Mouse (Mus musculus) layer of hippocampus, adult 11-12 months (tissue): ENCODE measurements around the gene Cyp2j5.
"Not testable (repeated sequence)": the region's sequence is repeated elsewhere in the genome, so short reads cannot be mapped to it uniquely, and the experiment has no call there.

Experiments
- DNase-seq: peaks from one replicate; pipeline ENCODE4 v3.0.0; 2022; ENCODE audit warnings: low spot score

Cyp2j5 gene

DNA sequence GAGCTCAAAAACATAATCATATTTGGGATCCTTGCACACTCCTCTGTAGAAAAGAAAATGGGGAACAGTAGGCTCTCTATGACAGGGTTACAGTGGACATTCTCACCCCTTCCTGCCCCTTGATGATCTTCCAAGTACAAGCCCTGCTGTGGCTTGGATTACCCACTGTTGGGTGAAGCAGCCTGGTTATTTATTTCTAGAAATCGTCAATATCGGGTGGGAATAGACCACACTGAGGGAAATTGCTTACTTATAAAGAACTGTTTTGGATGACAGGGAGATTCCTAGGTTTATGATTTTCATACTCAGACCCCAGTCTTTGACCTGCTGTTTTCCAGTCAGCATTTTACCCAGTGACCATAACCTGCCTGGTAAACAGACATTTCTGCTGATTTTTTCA lies at the start of gene Cyp2j5:
Gene Cyp2j5 (minus strand): TSS at position 164 of the 400 bp plus-strand sequence.
- no peak for DNase-seq

DNA sequence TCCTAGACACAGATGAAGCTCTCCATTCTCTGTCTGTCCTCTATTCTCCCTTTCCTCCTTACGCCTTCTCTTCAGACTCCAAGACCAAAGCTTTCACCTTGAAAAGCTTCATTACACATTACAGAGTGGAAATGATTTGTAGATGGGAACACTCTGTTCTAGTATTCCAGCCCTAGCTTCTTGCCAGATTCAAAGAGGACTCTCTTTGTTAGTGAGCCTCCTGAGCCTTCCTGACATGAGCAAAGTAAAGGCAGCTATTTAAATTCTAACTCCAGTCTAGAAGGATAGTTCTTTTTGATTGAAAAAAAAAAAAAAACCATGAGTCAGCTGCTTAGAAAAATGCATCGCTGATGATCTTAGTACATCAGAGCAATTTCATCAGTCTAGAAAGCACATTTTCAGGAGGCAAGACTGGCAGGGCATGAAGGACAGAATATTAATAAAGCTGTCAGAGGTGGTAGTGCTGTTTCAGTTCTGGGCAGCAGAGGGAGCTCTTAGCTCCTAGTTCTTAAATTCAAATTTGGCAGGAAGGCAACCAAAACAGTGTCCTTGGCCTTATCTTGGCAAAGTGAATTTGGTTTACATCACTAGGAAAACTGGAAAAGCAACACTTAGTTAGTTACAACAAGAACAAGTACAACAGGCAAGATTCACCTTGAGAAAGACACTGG lies 41.5 kb upstream of the Cyp2j5 start:
- peak; percentile 75 for DNase-seq

DNA sequence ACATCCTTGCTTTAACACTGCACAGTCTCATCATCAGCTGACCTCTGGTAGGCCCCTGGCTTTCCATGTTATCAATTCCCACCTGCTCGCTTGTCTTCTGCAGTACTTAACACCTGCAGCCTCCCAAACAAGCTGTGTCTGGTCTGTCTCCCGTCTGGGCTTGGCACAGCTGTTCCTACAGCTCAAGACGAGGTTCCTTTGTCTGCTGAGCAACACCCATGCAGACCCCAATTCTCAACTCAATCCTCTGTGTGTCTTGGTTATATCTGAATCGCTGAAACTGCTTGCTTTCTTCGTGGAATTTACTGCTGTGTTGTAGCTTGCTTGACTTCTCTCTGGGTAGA lies 34.2 kb upstream of the Cyp2j5 start:
- DNase-seq: no peak

DNA sequence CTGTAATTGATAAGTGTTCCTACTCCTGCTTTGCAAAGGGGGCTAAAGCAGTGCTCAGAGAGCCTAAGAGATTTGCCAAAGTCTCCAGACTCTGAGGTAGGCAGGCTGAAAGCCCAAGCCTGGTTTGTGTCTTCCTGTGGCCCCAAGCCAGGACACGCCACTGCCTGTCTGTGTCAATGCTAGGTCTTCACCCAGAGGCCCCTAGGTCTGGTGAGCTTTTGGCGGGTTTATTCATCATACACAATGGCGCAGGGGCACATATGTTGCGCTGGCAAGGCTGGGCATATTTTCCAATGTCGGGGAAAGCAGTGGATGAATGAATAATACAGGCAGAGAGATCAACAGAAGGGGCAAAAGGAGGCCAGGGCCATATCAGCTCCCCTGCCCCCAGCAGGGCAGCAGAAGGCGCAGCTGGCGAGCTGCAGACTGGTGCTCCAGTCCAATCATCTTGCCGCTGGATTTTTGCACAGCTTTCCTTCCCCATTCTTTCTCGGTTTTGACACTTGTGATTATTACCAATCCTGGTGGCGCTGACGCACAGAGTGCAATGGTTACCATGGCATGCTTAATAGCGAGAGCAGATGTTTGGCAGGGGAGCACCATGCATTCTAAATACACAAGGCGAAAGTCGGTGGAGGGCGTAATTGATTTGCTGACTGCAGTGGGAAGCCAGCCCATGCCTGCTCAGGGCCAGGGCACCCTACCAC lies 33.7 kb upstream of the Cyp2j5 start:
- peak; percentile 47 for DNase-seq

DNA sequence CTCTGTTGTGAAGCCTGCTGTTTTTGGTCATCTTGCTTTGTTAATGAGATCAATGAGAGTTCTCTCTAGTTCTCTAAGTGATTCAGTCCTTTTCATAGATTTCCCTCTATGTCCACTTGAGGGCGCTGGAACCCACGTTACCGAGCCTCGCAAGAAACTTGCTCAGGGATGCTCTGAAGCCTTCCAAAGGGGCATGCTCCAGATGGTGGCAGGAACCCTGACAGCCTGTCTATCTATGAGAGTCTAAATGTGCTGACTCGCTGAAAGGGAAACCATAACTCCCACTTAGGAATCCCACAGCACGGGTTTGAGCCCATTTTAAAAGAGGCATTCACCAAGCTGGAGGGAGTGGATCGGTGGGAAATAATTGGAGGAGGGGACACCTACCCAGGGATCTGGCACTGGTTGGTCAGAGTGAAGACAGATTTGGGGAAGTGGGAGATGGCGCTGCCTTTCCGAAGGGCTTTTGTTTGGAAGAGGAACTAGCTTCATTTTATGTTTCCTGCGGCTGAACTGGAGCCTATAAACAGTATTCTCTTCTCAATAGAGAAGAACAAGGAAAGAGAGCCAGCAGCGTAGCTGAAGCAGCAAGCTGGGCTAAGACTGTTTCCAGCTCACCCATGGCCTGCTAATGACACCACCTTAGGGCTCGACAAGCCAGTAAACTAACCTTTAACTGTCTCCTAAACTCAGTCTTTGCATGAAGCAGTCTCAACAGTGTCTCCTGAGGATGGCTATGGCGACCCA lies 32.8 kb upstream of the Cyp2j5 start:
- peak; percentile 78 for DNase-seq

DNA sequence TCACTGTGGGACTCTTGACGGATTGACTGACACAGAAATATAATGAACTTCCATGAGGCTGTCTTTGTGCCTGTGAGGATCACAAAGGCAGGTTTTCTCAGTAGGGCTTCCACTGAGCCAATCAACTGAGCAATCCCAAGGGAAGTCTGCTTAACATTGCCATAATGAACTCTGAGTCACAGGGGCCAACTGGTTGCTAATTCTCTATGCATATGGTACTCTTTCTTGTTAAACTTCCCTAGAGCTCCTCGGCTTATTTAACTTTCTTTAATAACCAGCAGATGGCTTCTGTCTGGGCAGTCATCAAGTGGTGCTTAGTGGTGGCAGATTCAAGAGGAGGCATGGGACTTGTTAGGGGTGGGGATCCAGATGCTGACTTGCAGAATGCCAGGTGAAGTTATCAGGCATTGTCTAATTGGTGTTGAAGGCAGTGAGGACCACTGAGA lies 23.4 kb upstream of the Cyp2j5 start:
- DNase-seq: no peak

DNA sequence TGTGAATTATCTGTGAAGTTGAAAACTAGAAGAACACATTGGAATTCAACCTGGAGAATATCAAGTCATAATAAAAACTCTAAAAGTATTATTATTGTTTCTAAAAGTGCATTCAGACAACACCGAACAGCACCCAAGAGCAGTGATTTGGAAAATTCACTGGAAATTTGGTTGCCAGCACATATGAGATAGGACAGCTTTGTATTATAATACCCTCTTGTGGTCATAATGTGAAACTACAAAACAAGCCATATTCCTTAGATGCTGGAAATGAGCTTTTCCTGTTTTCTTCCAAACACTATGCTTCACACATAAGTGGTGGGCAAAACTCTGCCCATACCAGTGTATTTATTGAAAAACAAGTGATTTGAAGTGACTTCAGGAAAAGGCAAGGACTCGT lies 19.5 kb upstream of the Cyp2j5 start:
- DNase-seq: peak; percentile 10

DNA sequence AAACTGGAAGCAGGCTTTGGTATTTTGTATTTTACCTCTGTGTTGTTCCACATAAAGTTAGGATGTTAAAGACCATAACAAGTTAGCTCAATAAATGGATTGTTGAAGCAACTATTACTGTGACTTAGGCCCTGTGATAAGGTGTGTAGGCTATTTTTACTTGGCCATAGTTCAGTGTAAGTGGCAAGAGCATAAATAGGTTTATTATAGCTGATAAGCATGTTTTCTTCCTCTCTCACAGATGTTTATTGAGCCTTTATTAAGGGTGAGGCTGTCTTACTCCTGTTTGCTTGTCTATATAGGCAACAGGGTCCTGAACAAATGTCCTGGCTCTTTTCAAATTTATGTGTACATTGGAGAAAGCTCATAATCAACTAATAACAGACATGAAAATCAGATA lies 17.0 kb upstream of the Cyp2j5 start:
- DNase-seq: no peak

DNA sequence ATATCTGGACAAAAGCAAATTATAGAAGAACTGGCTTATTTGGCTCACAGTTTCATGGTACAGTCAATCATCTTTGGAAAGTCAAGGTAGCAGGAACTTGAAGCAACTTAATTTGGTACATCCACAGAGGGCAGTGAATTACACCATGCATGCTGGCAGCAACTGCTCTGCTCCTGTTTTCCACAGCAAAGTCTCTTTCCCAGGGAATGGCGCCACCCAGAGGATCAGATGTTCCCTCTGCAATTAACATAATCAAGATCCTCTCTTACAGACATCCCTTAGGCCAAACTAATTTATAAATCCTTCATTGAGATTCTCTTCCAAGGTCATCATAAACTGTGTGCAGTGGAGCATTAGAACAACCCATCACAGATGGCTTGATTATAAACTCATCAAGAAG lies 16.3 kb upstream of the Cyp2j5 start:
- peak; percentile 56 for DNase-seq

DNA sequence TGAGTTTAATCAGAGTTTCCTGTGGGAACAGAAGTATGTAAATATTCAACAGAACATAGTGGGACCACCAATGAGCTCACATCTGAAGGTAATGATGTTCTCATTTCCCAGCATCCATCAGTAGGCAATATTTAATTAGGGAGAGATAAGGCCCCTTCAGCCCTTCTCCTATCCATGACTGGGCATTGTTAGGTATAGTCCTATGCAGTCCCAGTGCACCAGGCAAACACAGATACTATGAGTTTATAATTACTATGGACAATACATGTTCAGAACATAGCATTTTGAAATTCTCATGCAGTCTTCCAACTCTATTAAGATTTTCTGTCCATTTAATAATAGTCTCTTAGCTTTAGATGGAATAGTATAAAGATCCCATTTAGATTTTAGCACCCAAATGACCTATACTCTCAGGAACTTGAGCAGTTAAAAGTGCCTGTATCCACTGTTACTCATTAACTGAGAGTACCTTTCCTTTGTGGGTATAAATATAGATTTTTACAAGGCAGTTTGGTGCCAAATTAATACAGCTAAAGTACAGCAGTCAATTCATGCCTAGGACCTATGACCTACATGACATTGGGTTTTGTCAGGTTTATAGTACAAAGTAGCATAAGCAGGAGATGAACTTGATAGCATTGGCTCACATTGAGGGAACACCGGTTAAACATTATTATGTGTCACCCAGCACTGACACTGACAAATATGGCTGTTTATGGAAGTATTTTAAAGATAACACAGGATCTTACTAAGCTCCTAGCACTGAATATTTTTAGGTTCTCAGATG lies 907 bp upstream of the Cyp2j5 start:
- DNase-seq: no peak

DNA sequence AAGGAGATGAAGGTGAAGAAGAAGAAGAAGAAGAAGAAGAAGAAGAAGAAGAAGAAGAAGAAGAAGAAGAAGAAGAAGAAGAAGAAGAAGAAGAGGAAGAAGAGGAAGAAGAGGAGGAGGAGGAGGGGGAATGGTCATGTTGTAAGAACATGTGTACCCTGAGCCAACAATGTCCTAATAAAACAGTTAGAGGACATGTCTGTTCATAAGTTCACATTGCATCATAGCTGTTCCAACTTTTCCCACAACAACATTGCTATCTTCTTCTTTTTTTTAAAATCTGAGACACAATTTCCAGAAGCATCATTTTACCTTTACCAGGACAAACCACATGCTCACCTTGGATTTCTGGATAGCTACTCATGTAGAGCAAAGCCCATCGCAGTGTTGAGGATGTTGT lies 28.5 kb downstream of the Cyp2j5 start:
- DNase-seq: no peak

DNA sequence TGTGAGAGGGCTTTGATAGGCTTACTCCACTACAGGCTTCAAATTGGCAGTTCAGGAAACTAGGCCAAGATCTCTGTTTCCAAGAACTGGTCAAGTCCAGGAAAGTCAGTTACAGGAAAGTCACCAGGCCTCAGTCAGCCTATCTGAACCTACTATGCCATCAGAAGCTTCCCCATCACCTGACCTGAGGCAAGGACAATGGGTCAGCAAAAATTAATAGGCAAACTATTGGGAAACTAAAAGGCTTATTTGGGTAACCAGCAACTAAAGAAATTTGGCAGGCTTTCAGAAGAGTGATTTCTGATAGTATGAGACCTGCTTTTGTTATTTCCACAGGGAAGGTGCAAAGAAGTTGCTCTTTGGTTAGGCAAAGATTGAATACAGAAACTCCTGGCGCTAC lies 41.5 kb downstream of the Cyp2j5 start:
- DNase-seq: no peak

DNA sequence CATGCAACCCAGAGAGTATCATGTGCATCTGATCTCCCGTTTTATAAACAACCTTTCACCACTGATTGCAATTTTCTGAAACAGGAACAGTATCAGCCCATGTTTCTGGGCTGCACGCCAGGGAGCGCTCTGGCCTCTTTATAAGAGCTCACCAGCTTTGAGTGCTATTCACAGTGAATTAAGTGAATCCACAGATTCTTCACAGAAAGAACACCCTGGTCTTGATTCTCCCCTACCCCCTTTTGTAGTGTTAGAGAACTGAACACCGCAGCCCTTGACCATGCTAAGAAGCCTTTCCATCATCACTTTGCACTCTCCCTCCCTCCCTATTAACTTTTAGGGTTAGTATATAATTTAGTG lies 72.2 kb downstream of the Cyp2j5 start:
- peak; percentile 81 for DNase-seq

DNA sequence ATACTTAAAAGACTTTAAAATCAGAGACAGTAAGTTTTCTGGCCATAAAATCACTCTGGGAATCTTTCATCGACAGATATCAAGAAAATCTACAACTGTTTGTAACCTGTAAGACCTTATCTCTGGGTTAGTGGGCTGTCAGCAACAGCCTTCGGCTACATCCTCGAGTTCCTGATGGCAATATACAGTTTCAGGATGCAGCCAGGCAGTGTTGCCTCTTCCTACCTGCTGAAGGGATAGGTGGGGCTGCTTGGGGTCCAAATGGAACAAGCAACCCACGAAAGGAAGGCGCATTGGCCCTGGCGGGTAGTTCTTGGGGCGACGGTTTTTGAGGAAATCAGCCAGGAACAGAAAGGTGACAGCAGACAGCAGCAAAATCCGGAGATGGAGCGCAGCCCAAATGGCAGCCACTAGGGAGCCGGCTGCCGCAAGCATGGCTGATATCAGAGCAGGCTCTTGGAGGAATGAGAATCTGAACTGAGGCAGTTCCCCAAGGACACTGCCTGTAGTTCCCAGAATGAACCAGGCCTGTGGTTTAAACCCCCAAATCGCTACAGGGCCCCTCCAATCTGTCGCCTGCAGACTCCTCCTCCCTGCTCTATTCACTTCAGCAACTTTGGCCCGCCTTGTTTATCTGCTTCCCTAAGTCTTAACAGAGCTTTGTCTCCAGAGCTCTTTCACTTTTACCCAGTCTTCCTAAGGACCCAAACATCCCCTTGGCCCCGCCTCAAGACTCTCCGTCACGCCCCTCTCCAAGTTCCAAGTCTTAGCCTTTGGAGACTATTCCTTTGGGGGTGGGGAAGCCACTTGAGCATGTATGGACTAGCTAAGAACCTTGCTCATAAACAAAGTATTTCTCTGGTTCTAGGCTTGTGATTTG lies 72.8 kb downstream of the Cyp2j5 start, which contains the start of gene Cyp2j9:
Gene Cyp2j9 (minus strand): TSS at position 668 of the 880 bp plus-strand sequence.
- DNase-seq: no peak

DNA sequence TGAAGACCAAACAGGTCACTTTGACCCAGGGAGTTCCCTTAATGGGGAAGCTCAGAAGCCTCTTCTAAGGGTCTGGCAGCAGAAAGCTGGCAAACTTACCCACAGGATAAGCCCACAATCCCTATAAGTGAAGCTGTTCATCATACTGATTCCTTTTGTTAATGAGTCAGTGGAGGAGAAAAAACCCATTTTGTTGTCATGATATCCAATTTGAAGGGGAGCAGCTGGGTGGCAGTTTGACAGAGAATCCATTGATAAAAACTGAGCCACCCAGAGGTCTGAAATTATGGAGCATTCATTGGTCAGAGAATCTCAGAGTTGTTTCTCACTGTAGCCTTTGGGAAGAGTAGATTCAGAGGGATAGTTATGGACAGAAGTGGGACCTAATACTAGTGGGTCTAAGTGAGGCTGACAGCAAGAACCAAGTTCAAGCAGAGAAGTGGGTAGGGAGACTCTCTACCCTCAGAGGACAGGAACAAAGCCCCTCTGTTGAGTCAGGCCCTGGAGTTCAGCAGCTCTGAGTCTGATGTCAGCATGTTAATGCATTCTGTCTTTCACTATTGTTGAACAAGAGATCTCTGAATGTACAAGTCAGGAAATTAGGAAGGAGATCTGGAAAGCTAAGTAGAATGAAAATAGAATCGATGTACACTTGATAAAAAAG lies 82.4 kb downstream of the Cyp2j5 start:
- peak; percentile 25 for DNase-seq

DNA sequence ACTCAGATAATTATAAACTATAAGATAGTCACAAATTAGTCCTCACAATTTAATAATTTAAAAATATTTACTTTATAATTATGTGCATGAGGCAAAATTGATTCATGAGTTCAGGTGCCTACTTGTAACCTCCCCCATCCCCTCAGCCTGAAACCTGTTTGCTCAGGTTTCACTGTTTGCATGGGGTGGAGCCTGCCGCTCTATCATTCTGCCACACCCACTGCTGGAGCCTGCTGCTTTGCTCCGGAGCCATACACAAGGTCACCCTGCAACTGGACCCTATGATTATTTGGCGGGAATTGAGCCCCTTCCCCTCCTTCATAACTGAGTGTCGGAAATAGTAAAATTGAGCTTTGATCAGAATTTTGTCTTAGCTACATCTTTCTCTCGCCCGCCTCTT lies 83.6 kb downstream of the Cyp2j5 start:
- not testable (repeated sequence) for DNase-seq
